Mouse (Mus musculus) embryonic facial prominence, embryonic 12.5 days (tissue): ENCODE data around the gene Srl. TPM values are rescaled to one million over a fixed set of nuclear protein-coding genes. Genes with fewer than 3 reads are reported as not detected.
A peak's percentile ranks its signal among the peaks of the same experiment; 100 is the strongest.
"Not testable (repeated sequence)": the region's sequence is repeated elsewhere in the genome, so short reads cannot be mapped to it uniquely, and the experiment has no call there.

Source experiments
- ATAC-seq: fragments of 200-750 bp; cut with Nextera tagmentation; 2 replicates; pipeline ENCODE4 v1.8.0; 2017; ENCODE audit not compliant: insufficient number of reproducible peaks, insufficient read depth, low FRiP score, low TSS enrichment
- H3K27ac ChIP-seq: fragments of 300-500 bp; sonication (generic); 2 replicates; pipeline ENCODE4 v1.5.1; 2016; ENCODE audit warnings: mild to moderate bottlenecking
- H3K27me3 ChIP-seq: fragments of 300-500 bp; sonication (generic); 2 replicates; pipeline ENCODE4 v1.6.1; 2016; ENCODE audit warnings: mild to moderate bottlenecking, moderate library complexity
- H3K36me3 ChIP-seq: fragments of 300-500 bp; sonication (generic); 2 replicates; pipeline ENCODE4 v1.6.1; 2016; ENCODE audit warnings: mild to moderate bottlenecking
- H3K4me1 ChIP-seq: fragments of 300-500 bp; sonication (generic); 2 replicates; pipeline ENCODE4 v1.6.1; 2016
- H3K4me2 ChIP-seq: fragments of 300-500 bp; sonication (generic); replicated peaks from 2 replicates; pipeline ENCODE4 v1.6.1; 2016; ENCODE audit warnings: mild to moderate bottlenecking, moderate library complexity
- H3K4me3 ChIP-seq: fragments of 300-500 bp; sonication (generic); 2 replicates; pipeline ENCODE4 v1.5.1; 2016; ENCODE audit warnings: mild to moderate bottlenecking
- H3K9ac ChIP-seq: fragments of 300-500 bp; sonication (generic); 2 replicates; pipeline ENCODE4 v1.6.1; 2016; ENCODE audit warnings: mild to moderate bottlenecking, moderate library complexity
- H3K9me3 ChIP-seq: fragments of 300-500 bp; sonication (generic); 2 replicates; pipeline ENCODE4 v1.6.1; 2016; ENCODE audit warnings: mild to moderate bottlenecking, moderate library complexity
- WGBS: fragments of 180-500 bp; shearing (Covaris S2); methylation state at CpG from one replicate; pipeline ENCODE4 v1.1.7; 2016; 5-methylcytosine and 5-hydroxymethylcytosine counted together
- polyA plus RNA-seq: library from polyadenylated mRNA; unstranded; fragments of >200 nt; fragmentation: Nextera tagmentation; extraction: Ambion mirVana; gene quantifications from 2 replicates; pipeline ENCODE4 v1.2.1, GENCODE M21; 2016

Gene Srl
- polyA plus RNA-seq, 1 experiment from 2014 or later = 31.9 TPM

DNA sequence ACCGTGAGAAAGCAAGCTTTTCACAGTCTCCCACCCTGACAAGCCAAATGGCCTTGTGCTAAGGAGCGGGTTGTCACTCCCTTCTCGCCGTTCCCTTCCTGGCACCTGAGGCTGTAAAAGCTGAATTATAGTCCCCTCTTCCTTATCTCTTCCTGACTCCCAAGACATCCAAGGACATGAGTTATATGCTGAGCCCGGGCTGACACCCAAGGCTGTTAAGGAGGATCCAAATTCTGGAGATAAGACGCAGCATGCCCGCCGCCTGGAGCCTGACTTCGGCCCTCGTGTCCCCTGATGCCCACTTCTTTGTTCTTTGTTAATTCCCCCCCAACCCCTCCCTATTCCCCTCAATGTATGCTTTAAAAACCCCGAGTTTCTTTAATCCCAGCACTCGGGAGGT is 14.2 kb downstream of the Srl start:
- H3K27me3 ChIP-seq, H3K27ac ChIP-seq, ATAC-seq, H3K36me3 ChIP-seq, H3K4me1 ChIP-seq, H3K9ac ChIP-seq, H3K4me2 ChIP-seq, H3K4me3 ChIP-seq, H3K9me3 ChIP-seq: not testable (repeated sequence)
- WGBS = 93% methylated on average over 12 of the region's 12 CpGs

DNA sequence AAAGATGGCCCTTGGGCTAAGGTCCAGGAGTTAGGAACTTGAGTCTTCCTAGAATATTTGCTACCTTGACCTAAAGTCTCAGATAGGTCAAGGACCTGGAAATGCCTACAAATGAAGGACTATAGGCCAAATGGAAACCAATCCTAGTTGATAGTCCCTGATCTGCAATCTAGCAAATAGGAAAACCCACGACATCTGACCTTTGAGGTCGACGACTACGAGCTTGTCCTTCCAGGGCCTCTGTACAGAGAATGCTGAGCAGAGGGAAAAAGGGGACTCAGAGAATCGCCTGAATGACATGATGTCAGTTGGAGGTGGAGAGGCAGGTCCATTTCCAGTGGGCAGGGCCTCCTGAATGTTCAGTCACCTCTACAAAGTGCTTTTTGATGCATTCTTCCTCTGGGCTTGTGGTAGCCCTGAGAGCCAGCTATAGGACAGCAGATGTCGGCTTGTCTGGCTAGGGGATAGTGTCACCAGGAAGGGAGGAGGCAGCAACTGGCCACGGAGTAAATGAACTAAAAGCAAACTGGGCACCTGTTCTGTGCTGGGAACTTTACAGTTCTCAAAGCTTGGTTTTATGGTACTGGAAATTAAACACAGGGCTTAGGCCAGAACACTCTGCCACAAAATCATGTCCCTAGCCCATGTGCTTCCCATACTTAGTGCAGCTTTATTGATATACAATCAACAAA is 18.2 kb downstream of the Srl start:
- no peaks in the 10 kb centered on the region for H3K36me3 ChIP-seq
- no peak overlapping the region for H3K4me2 ChIP-seq
- no peak overlapping the region for H3K4me3 ChIP-seq
- no peaks in the 10 kb centered on the region for H3K27me3 ChIP-seq
- 51% methylated on average over 7 of the region's 7 CpGs for WGBS
- H3K9ac ChIP-seq = no peak overlapping the region
- H3K4me1 ChIP-seq = peaks cover 14% of the 10 kb centered on the region; the same call in 1 of the 2 replicates
- no peak for ATAC-seq
- H3K9me3 ChIP-seq = no peaks in the 10 kb centered on the region
- no peak overlapping the region for H3K27ac ChIP-seq

DNA sequence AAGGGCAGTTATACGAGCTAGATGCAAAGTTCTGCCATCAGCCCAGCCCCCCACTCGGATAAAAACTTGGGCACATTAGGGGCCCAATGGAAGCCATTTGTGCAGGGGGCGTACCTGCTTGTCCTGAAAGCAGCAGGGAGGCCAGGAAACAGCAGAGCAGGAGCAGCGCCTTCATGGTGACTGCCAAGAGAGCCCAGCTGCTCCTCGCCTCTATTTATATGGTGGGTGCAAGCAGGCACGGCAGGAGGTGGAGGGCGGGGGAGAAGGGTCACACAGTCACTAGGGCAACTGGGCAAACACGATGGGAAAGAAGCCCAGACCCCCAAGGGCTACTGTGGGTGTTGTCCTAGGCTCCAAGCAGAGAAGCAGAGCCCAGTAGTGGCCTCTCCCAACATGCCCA is 18.7 kb downstream of the Srl start:
- no peak for ATAC-seq
- no peaks in the 10 kb centered on the region for H3K27me3 ChIP-seq
- no peaks in the 10 kb centered on the region for H3K9me3 ChIP-seq
- H3K4me2 ChIP-seq = no peak overlapping the region
- H3K4me1 ChIP-seq = peaks cover 14% of the 10 kb centered on the region; the same call in 1 of the 2 replicates
- WGBS = 69% methylated on average over 8 of the region's 8 CpGs
- H3K36me3 ChIP-seq = no peaks in the 10 kb centered on the region
- no peak overlapping the region for H3K27ac ChIP-seq
- H3K4me3 ChIP-seq = no peak overlapping the region
- H3K9ac ChIP-seq = no peak overlapping the region

DNA sequence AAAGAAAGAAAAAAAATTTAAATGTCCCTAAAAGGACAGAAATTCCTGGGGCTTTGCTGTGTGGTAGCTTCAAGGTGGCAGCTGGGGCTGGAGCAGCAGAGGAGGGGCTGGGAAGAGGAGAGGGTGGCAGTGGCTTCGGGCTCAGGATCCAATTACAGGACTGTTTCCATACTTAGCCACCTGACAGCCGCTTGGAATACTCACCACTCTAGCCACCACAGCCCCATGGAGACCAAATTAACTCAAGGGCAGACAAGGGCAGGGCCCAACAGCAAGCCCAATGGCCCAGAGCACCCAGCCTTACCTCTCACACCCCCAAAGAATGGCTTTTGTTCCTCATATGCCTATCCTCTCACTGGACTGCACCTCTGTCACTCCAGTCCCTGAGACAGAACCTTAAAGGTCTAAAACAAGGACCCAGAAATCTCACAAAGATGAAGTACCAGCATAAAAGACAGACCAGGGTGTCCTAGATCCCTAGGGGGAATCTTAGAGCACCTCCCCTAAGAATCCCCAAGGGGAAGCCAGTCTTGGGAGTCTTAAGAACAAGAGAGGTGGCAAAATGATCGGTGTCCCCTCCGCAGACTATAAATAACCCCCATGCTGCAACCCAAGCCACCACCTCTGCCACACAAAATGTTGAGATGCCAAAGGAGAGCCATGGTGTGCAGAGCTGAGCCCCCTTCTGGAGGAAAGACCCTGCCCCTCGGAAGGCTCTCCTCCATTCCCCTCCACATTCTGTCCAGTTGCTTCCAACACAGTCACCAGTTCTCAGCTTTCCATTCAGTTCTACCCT is 19.7 kb downstream of the Srl start:
- Histone ChIP-seq H3K4me3 (no peak overlapping the region), H3K4me2 (no peak overlapping the region), H3K4me1 (peaks cover 14% of the 10 kb centered on the region; the same call in 1 of the 2 replicates), H3K27ac (no peak overlapping the region), H3K27me3 (no peaks in the 10 kb centered on the region), H3K9ac (no peak overlapping the region), H3K36me3 (no peaks in the 10 kb centered on the region), H3K9me3 (no peaks in the 10 kb centered on the region)
- ATAC-seq = peak; percentile 67; the same call in 1 of the 2 replicates
- WGBS = 53% methylated on average over 5 of the region's 5 CpGs

DNA sequence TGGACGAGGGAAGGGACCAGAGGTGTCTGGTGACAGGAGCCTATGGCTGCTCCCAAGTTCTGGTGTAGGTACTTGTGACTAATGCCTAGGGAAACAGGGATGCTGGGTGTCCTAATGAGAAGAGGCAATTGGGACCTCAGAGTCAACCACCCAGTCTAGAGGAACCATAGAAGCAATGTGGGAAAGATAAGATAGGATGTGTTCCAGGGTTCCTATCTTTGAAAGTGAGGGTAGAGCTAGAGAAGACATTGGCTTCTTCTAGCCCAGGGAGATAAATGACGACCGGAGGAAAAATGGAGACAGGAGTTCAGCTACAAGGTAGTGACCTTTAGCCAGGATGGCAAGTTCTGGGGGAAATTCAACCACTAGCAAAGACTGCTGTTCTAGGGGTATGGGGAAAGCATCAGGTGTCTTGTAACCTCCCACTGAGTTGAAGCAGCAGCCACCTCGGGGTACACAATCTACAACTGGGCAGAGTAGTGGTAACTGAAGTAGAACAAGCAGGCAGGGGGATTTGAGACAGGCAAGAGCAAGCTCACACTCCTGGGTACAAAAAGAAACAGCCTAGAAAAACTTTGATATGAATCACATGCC is 20.4 kb downstream of the Srl start:
- no peak for ATAC-seq
- Histone ChIP-seq H3K4me1 (peaks cover 14% of the 10 kb centered on the region; the same call in 1 of the 2 replicates), H3K36me3 (no peaks in the 10 kb centered on the region), H3K27ac (peak overlapping the region; percentile 43; the same call in 1 of the 2 replicates), H3K4me2 (no peak overlapping the region), H3K9me3 (no peaks in the 10 kb centered on the region), H3K9ac (no peak overlapping the region), H3K27me3 (no peaks in the 10 kb centered on the region), H3K4me3 (no peak overlapping the region)
- WGBS = 69% methylated on average over 4 of the region's 4 CpGs

DNA sequence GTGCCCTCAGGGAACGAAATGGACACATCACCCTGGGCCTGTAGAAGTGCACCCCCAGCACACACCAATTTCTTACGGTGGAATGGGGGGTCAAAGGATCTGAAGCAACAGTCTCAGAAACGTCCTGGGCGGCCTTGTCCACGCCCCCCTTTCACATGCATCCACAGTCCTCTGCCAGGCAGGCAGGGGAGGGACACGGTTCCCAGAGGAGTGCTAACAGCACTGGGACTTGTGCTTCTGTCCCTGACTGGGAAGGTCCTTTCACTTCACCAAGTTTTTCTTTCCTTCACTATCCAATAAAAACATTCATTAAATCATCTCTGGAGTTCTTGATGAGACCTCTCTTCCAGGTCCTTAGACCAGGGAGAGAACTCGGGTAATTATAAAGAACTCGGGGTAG is 20.9 kb downstream of the Srl start:
- 73% methylated on average over 8 of the region's 8 CpGs for WGBS
- H3K27ac ChIP-seq = no peak overlapping the region
- no peaks in the 10 kb centered on the region for H3K36me3 ChIP-seq

DNA sequence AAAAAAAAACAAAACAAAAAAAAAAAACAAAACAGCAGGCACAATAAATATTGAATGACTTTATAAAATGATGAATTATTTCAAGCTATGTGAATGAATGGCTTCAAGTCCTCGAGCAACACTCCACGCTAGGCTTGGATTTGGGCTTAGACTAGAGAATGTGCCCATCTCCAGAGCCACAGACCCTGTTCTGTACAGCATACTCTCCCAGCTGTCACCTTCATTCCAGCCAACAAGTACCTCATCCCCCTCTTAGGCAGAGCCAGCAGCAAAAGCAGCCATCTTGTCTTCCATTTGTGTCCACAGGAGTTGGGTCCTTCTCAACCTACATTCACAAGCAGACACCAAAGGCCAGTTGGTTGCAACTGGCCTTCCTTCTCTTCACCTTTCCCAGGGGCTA is 21.8 kb downstream of the Srl start:
- H3K4me2 ChIP-seq = no peak overlapping the region
- no peaks in the 10 kb centered on the region for H3K36me3 ChIP-seq
- no peaks in the 10 kb centered on the region for H3K27me3 ChIP-seq
- no peaks in the 10 kb centered on the region for H3K9me3 ChIP-seq
- peaks cover 14% of the 10 kb centered on the region; the same call in 1 of the 2 replicates for H3K4me1 ChIP-seq
- 96% methylated on average over 2 of the region's 2 CpGs for WGBS
- no peak overlapping the region for H3K4me3 ChIP-seq
- no peak for ATAC-seq
- H3K27ac ChIP-seq = no peak overlapping the region
- H3K9ac ChIP-seq = no peak overlapping the region

More for the DNA sequence above, 20.9 kb downstream of the Srl start:
- ATAC-seq = no peak
- H3K4me2 ChIP-seq = no peak overlapping the region
- H3K4me1 ChIP-seq = peaks cover 14% of the 10 kb centered on the region; the same call in 1 of the 2 replicates
- H3K4me3 ChIP-seq = no peak overlapping the region
- H3K27me3 ChIP-seq = no peaks in the 10 kb centered on the region
- H3K9ac ChIP-seq = no peak overlapping the region
- no peaks in the 10 kb centered on the region for H3K9me3 ChIP-seq

DNA sequence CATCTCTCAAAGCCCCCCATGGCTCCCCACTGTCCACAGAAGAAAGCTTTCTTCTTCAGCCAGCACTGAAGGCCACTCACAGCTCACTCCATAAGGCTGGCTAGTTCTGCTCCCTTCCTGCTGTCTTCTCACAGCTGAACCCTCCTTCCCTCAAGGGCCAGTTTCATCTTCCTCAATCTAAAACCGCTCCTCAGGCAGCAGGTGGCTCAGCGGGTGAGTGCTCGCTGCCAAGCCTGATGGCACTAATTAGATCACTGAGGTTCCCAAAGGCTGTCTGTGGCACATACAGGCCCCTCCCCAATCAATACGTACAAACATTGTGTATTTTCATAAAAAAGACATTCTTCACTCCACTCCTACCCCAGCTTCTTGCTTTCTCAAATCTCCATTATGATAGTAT is 22.5 kb downstream of the Srl start:
- H3K9me3 ChIP-seq = no peaks in the 10 kb centered on the region
- H3K4me3 ChIP-seq = no peak overlapping the region
- H3K36me3 ChIP-seq = no peaks in the 10 kb centered on the region
- H3K4me1 ChIP-seq = peaks cover 14% of the 10 kb centered on the region; the same call in 1 of the 2 replicates
- H3K27ac ChIP-seq = no peak overlapping the region
- 75% methylated on average over 4 of the region's 4 CpGs for WGBS
- H3K27me3 ChIP-seq = no peaks in the 10 kb centered on the region
- no peak for ATAC-seq
- H3K4me2 ChIP-seq = no peak overlapping the region
- H3K9ac ChIP-seq = no peak overlapping the region

DNA sequence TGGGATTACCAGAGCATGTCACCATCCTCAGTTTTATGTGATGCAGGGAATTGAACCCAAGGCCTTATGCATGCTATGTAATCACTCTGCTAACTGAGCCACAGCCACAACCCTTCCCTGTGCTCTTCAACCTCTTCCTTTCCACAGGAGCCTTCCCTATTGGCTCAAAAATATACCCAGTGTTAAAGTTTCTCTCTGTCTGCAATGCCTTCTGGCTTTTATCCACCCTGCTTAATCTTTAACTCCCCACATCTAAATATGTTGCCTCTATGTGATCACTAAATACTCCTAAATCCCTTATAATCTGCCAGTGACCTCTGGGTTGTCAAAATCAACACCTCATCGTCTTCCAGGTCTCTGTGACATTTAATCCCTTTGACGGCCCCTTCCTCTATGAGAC is 23.7 kb downstream of the Srl start:
- 54% methylated on average over 2 of the region's 2 CpGs for WGBS
- Histone ChIP-seq H3K36me3 (no peaks in the 10 kb centered on the region), H3K27me3 (no peaks in the 10 kb centered on the region), H3K4me2 (no peak overlapping the region), H3K4me1 (peaks cover 14% of the 10 kb centered on the region; the same call in 1 of the 2 replicates), H3K9me3 (no peaks in the 10 kb centered on the region), H3K27ac (no peak overlapping the region), H3K4me3 (no peak overlapping the region), H3K9ac (no peak overlapping the region)
- ATAC-seq = no peak

DNA sequence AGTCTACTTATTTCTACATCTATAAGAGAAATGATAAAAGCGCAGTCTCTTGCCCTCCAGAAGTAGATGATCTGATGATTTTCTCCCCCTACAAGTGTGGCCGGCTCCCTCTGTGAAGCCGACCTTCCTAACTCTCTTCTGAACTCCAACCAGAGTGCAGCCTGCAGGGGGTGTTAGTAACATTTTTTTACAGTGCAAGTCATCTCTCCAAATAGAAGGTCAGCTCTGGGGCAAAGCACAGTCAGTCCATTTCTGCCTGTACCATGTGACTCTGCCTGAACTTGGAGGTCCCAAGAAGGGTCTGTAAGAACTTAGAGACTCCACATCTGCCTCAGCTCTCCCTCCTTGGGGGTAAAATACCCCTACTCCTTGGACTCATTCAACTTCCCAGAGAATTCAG is 27.2 kb downstream of the Srl start:
- Histone ChIP-seq H3K27me3 (no peaks in the 10 kb centered on the region), H3K4me3 (no peak overlapping the region), H3K27ac (no peak overlapping the region), H3K4me2 (no peak overlapping the region), H3K4me1 (no peaks in the 10 kb centered on the region), H3K36me3 (no peaks in the 10 kb centered on the region), H3K9ac (no peak overlapping the region), H3K9me3 (no peaks in the 10 kb centered on the region)
- ATAC-seq = no peak
- WGBS = 80% methylated on average over 3 of the region's 3 CpGs

DNA sequence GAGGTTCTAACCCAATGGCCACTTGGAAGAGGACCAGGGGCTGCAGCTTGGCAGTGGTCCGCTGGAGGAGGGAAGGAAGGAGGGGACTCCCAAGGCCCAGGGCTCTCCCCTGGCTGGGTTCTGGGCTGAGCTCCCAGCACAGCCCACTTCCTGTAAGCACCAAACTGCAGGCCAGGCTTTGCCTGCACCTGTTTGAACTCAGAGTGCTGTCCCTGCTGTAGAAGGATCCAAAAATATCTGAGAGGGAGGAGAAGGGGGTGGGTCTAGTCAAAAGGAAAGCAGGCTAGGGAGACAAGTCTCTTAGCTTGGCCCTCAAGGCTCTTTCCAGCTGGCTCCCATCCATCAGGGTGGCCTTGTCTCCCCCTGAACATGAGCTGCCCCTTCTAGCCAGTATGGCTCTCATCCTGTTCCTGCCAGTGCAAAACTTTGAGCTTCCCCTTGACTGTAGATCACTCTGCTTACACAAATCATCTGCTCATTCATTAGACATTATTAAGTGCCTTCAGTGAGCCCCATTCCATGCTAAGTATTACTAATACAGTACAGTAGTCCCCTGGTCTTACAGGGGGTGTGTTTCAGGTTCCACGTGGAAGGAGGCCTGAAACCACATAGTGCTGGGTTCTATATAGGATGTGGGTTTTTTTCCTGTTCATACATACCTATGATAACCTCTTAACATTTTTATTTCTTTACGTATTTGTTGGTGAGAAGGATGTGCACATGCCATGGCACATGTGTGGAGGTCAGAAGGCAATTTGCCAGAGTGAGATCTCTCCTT is 28.8 kb downstream of the Srl start:
- Histone ChIP-seq H3K4me2 (no peak overlapping the region), H3K4me3 (no peak overlapping the region), H3K27ac (no peak overlapping the region), H3K27me3 (no peaks in the 10 kb centered on the region), H3K4me1 (no peaks in the 10 kb centered on the region), H3K9ac (no peak overlapping the region), H3K36me3 (no peaks in the 10 kb centered on the region), H3K9me3 (no peaks in the 10 kb centered on the region)
- no peak for ATAC-seq
- 68% methylated on average over 3 of the region's 3 CpGs for WGBS
